Mouse (Mus musculus) bone marrow macrophage, adult 2 months (primary cell): ENCODE results near the gene Fuca1. TPM values are rescaled to one million over a fixed set of nuclear protein-coding genes. Genes with fewer than 3 reads are reported as not detected.
A peak's percentile ranks its signal among the peaks of the same experiment; 100 is the strongest.

Experiments used
- H3K27ac ChIP-seq: 2 replicates; pipeline ENCODE4 v1.5.1; 2012; ENCODE audit warnings: low read depth, low read length; ENCODE audit not compliant: insufficient read depth
- H3K4me1 ChIP-seq: 2 replicates; pipeline ENCODE4 v1.6.1; 2012; ENCODE audit warnings: low read length; ENCODE audit not compliant: control insufficient read depth, insufficient read depth
- H3K4me3 ChIP-seq: 2 replicates; pipeline ENCODE4 v1.5.1; 2012; ENCODE audit warnings: mild to moderate bottlenecking, low read length, moderate library complexity; ENCODE audit not compliant: insufficient read depth
- CTCF ChIP-seq: IDR thresholded peaks from 2 replicates; pipeline ENCODE4 v1.5.1; 2012; ENCODE audit warnings: low read depth, mild to moderate bottlenecking, low read length, moderate library complexity
- POLR2A ChIP-seq: IDR thresholded peaks from 2 replicates; pipeline ENCODE4 v1.6.1; 2012; ENCODE audit warnings: mild to moderate bottlenecking, low read depth, low read length, borderline replicate concordance
- polyA plus RNA-seq: library from polyadenylated mRNA; stranded (reverse); fragments of >200 nt; gene quantifications from 2 replicates; pipeline ENCODE4 v1.2.4, GENCODE M21; 2012; ENCODE audit not compliant: missing spikeins, insufficient read depth, insufficient read length

Fuca1 gene
- polyA plus RNA-seq, 1 experiment = 418 TPM

DNA sequence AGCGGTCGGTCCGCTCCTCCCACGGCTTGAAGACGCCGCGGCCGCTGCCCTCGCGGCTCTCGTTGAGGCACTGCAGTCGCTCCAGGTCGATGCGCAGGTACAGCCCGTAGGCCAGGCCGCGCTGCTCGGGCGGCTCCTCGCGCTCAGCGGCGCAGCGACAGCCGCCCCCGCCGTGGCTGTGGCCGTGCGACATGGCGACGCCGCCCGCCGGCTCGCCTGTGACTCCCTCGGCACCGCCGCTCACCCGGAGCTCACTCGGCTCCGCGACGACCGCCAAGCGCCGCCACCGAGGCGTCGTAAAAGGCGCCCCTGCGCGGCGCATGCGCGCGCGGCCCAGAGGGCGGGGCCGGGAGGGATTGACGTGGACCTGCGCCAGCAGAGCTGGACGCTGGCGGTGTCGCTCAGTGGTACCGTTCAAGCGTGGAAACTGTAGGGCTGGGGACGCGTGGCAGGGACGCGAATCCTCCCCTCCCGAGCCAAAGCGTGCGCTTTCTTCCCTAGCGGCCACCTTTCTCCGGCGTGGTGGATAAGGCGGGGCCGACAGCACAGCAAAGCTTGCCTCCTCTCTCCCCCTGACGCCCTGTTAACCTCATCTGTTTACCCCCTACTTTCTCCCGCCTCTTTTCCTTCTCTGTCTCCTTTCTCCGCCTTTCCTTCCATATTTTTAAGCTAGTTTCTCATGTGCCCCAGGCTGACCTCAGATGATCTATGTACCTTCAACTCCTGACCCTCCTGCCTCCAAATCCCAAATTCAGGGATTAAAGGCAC is 66.6 kb downstream of the Fuca1 start, which contains the start of gene Pithd1:
Pithd1 (minus strand) TSS at position 322 of the 768 bp plus-strand sequence.
- peaks cover 21% of the 10 kb centered on the region for H3K4me1 ChIP-seq

DNA sequence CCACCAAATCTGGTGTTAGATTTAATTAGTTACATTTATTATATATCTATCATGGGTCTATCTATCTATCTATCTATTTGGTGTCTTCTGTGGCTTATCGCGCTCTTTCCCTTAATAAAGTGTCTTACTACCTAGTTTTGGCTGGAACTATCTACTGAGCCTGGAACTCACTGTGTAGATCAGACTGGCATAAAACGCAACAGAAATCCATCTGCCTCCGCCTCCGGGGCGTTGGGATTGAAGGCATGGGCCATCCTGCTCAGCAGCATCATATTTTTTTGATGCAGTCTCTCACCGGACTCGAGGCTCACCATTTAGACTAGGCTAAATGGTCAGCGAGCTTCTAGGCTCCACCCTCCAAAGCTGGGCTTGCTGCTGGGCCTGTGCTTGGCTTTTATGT is 67.2 kb downstream of the Fuca1 start:
- H3K4me1 ChIP-seq = peaks cover 15% of the 10 kb centered on the region
- TF ChIP-seq POLR2A = no peak
- TF ChIP-seq CTCF = no peak
- H3K27ac ChIP-seq = 0 out of 2 replicates have a peak overlapping the region, but pooled peaks have one; percentile 54
- peak overlapping the region; percentile 85; the same call in 1 of the 2 replicates for H3K4me3 ChIP-seq

More for the DNA sequence above, 66.6 kb downstream of the Fuca1 start, which contains the start of gene Pithd1:
- no peak for TF ChIP-seq POLR2A
- TF ChIP-seq CTCF = no peak
- peak within 1 kb of the TSS; percentile 85 for H3K4me3 ChIP-seq
- H3K27ac ChIP-seq = peak within 1 kb of the TSS; percentile 54

Other genes starting within 250 kb of the Fuca1 start
- gene Ifnlr1, start 234.4 kb upstream of the Fuca1 start, polyA plus RNA-seq = not detected in 2 replicates
- not detected in 2 replicates for gene Il22ra1, start 192.6 kb upstream of the Fuca1 start, polyA plus RNA-seq
- gene Myom3, start 161.0 kb upstream of the Fuca1 start, polyA plus RNA-seq = not detected in 2 replicates
- gene Srsf10, start 65.0 kb upstream of the Fuca1 start, polyA plus RNA-seq = 82.1 and 98.0 TPM in 2 replicates
- gene Pnrc2, start 46.9 kb upstream of the Fuca1 start, polyA plus RNA-seq = 126 and 135 TPM in 2 replicates
- 17.3 and 18.8 TPM in 2 replicates for gene Cnr2, start 25.3 kb upstream of the Fuca1 start, polyA plus RNA-seq
- gene Hmgcl, start 25.7 kb downstream of the Fuca1 start, polyA plus RNA-seq = 99.8 and 101 TPM in 2 replicates
- 4.7 and 5.6 TPM in 2 replicates for gene Gale, start 43.0 kb downstream of the Fuca1 start, polyA plus RNA-seq
- 74.7 and 77.1 TPM in 2 replicates for gene Lypla2, start 51.9 kb downstream of the Fuca1 start, polyA plus RNA-seq
- 31.0 and 31.5 TPM in 2 replicates for gene Pithd1, start 66.5 kb downstream of the Fuca1 start, polyA plus RNA-seq
- gene Eloa, start 101.0 kb downstream of the Fuca1 start, polyA plus RNA-seq = 66.0 and 69.3 TPM in 2 replicates
- gene Rpl11, start 132.7 kb downstream of the Fuca1 start, polyA plus RNA-seq = 1,501 and 1,718 TPM in 2 replicates
- 7.7 and 8.4 TPM in 2 replicates for gene Id3, start 222.8 kb downstream of the Fuca1 start, polyA plus RNA-seq